Mouse (Mus musculus) forebrain, embryonic 16.5 days (tissue): ENCODE results near the gene Tlr2. TPM values are rescaled to one million over a fixed set of nuclear protein-coding genes. Genes with fewer than 3 reads are reported as not detected.

Experiments used
- ATAC-seq: fragments of 200-750 bp; cut with Nextera tagmentation; 2 replicates; pipeline ENCODE4 v1.8.0; 2017; ENCODE audit warnings: mild to moderate bottlenecking, moderate library complexity
- H3K27ac ChIP-seq: fragments of 300-500 bp; sonication (generic); 2 replicates; pipeline ENCODE4 v1.5.1; 2014; ENCODE audit warnings: low read length, control low read depth
- H3K27me3 ChIP-seq: fragments of 300-500 bp; sonication (generic); replicated peaks from 2 replicates; pipeline ENCODE4 v1.6.1; 2014; ENCODE audit warnings: low read length; ENCODE audit not compliant: control insufficient read depth, insufficient read depth
- H3K36me3 ChIP-seq: fragments of 300-500 bp; sonication (generic); 2 replicates; pipeline ENCODE4 v1.6.1; 2014; ENCODE audit not compliant: control insufficient read depth, insufficient read depth
- H3K4me1 ChIP-seq: fragments of 300-500 bp; sonication (generic); replicated peaks from 2 replicates; pipeline ENCODE4 v1.6.1; 2014; ENCODE audit warnings: low read length; ENCODE audit not compliant: control insufficient read depth, insufficient read depth
- H3K4me2 ChIP-seq: fragments of 300-500 bp; sonication (generic); 2 replicates; pipeline ENCODE4 v1.6.1; 2014; ENCODE audit warnings: mild to moderate bottlenecking, low read length, control low read depth
- H3K4me3 ChIP-seq: fragments of 300-500 bp; sonication (generic); replicated peaks from 2 replicates; pipeline ENCODE4 v1.5.1; 2014; ENCODE audit warnings: mild to moderate bottlenecking, low read length, control low read depth
- H3K9ac ChIP-seq: fragments of 300-500 bp; sonication (generic); replicated peaks from 2 replicates; pipeline ENCODE4 v1.6.1; 2014; ENCODE audit warnings: low read depth, low read length, control low read depth
- H3K9me3 ChIP-seq: fragments of 300-500 bp; sonication (generic); 2 replicates; pipeline ENCODE4 v1.6.1; 2016; ENCODE audit warnings: low read length; ENCODE audit not compliant: control insufficient read depth
- WGBS: fragments of 180-500 bp; shearing (Covaris S2); extraction: QIAGEN DNeasy Blood & Tissue Kit; methylation state at CpG from one replicate; pipeline ENCODE4 v1.1.7; 2014; 5-methylcytosine and 5-hydroxymethylcytosine counted together
- polyA plus RNA-seq: library from polyadenylated mRNA; unstranded; fragments of >200 nt; fragmentation: Nextera tagmentation; extraction: Ambion mirVana; gene quantifications from 2 replicates; pipeline ENCODE4 v1.2.1, GENCODE M21; 2015

Tlr2 gene
- polyA plus RNA-seq, 1 experiment from 2014 or later = 0.84 TPM

DNA sequence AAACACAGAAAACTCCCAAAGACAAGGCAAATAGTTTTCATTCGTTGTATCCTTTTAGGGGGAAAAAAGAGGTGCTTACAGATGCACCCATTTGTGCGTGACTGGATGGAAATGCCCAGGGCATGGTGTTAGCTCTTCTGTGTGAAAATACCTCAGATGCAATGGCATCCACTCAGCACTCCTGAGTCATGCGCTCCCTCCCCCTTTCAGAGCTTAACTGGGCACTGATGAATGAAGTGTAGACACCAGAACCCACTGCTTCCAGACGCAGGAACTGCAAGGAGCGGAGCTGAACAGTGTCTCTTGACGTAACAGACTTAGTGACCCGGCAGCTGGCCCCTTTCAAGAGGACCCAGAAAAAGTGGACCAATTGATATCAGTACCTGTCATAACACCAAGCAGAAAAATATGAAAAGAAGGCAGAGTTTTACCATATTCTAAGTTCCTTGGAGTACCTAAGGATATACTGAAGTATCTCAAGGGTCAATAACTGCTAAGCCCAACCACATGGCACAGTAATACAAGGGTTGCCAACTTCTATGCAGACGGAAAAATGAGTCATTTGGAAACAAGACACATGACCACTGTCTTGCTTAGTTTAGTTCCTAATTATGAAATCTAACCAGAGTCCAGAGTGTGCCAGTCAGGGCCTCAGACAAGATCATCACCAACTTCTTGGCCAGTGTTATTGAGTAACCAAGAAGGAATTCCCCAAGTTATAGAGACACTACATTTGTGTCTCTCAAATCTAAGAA is 3.4 kb upstream of the Tlr2 start:
- peaks cover 3% of the 10 kb centered on the region for H3K27me3 ChIP-seq
- H3K4me3 ChIP-seq = no peak overlapping the region
- no peak overlapping the region for H3K27ac ChIP-seq
- no peak for ATAC-seq
- WGBS = 75% methylated on average over 8 of the region's 8 CpGs
- no peaks in the 10 kb centered on the region for H3K36me3 ChIP-seq
- H3K4me1 ChIP-seq = peaks cover 9% of the 10 kb centered on the region
- H3K9me3 ChIP-seq = no peaks in the 10 kb centered on the region
- H3K4me2 ChIP-seq = no peak overlapping the region
- no peak overlapping the region for H3K9ac ChIP-seq

- no peaks in the 10 kb centered on the region for H3K9me3 ChIP-seq
- H3K27ac ChIP-seq = no peak overlapping the region
- H3K4me3 ChIP-seq = no peak overlapping the region
- 89% methylated on average over 5 of the region's 5 CpGs for WGBS
- H3K27me3 ChIP-seq = peaks cover 3% of the 10 kb centered on the region
- peaks cover 9% of the 10 kb centered on the region for H3K4me1 ChIP-seq
- no peak overlapping the region for H3K4me2 ChIP-seq
- no peaks in the 10 kb centered on the region for H3K36me3 ChIP-seq
- H3K9ac ChIP-seq = no peak overlapping the region
- no peak for ATAC-seq
These were observed 2.1 kb downstream of the Tlr2 start for GRCm38 (mm10) chr3:83839477-83839876.

GRCm38 (mm10) chr3:83836685-83837084 is 4.9 kb downstream of the Tlr2 start:
- Histone ChIP-seq H3K27me3 (no peaks in the 10 kb centered on the region), H3K36me3 (no peaks in the 10 kb centered on the region), H3K4me2 (no peak overlapping the region), H3K9ac (no peak overlapping the region), H3K4me3 (no peak overlapping the region), H3K27ac (no peak overlapping the region), H3K4me1 (peaks cover 9% of the 10 kb centered on the region), H3K9me3 (no peaks in the 10 kb centered on the region)
- ATAC-seq = no peak
- 87% methylated on average over 15 of the region's 15 CpGs for WGBS

DNA sequence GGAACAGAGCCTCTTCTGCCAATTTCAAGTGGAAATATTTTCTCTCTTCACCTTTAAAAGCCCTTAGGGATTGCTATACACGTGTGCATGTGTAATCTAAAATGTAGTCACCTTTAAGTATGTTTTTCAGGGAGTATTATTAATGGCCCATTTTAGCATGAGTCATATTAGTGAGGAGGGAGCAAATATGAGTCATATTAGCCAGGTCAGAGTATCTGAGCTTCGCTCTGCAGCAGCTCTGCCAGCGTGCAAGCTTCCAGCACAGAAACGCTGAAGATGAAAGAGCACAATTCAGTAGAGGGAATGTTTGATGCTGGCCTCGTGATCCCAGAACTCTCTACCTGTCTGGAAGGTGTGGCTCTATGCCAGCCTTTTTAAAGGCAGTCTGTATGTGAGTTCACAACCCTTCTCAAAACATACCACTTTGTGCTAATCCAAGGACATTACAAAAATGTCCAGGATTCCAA is 13.4 kb downstream of the Tlr2 start:
- H3K27me3 ChIP-seq = no peaks in the 10 kb centered on the region
- no peaks in the 10 kb centered on the region for H3K9me3 ChIP-seq
- no peak overlapping the region for H3K27ac ChIP-seq
- no peak for ATAC-seq
- H3K4me3 ChIP-seq = no peak overlapping the region
- WGBS = 78% methylated on average over 5 of the region's 5 CpGs
- no peak overlapping the region for H3K4me2 ChIP-seq
- H3K36me3 ChIP-seq = no peaks in the 10 kb centered on the region
- no peak overlapping the region for H3K9ac ChIP-seq
- H3K4me1 ChIP-seq = no peaks in the 10 kb centered on the region

DNA sequence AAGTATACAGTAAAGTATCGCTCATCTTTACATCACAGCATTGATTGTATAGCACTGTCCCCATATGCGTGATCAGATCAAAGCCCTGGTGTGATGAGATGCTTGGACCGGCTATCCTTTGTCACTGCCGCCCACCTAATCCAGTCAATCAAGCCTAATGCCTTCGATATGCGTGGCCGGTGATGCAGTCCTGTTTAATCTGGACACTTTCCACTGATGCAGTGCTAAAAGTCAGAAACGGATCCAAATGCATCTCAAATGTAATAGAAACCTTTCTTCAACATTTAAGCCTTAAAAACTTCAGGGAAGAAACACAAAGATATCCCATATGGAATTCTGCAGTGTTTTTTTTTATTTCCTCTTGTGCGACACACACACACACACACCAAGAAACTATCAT is 13.9 kb downstream of the Tlr2 start:
- Histone ChIP-seq H3K27me3 (no peaks in the 10 kb centered on the region), H3K4me2 (no peak overlapping the region), H3K9ac (no peak overlapping the region), H3K27ac (no peak overlapping the region), H3K4me3 (no peak overlapping the region), H3K9me3 (no peaks in the 10 kb centered on the region), H3K4me1 (no peaks in the 10 kb centered on the region), H3K36me3 (no peaks in the 10 kb centered on the region)
- no peak for ATAC-seq
- WGBS = 88% methylated on average over 9 of the region's 9 CpGs

GRCm38 (mm10) chr3:83823774-83824173 is 17.8 kb downstream of the Tlr2 start:
- no peak for ATAC-seq
- 98% methylated on average over 4 of the region's 4 CpGs for whole genome bisulfite sequencing

DNA sequence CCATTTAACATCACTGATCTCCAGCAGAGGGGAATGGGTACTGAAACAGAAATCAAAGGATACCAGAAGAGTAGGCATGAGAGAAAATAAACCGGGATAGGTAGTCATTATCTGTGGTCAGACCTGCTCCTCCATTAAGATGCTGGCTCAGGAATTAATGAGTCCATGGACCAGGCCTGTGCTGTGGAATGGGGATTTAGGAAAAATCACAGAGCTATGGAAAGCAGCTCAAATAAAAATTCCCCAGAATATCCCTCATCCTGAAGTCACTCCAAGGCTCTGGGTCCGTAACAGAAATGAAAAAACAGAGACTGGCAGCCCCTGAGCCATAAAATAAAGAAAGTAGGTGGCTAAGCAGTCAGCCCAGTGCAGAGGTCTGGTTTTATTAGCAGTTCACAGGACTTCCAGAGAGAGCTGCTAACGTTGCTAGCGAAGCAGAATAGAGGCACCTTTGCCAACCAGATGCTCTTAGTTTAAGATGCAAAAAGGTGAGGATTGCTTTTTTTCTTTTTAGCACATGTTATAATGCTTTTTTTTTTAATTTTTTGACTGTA is 25.1 kb downstream of the Tlr2 start:
- H3K9ac ChIP-seq = no peak overlapping the region
- 71% methylated on average over 4 of the region's 4 CpGs for WGBS
- no peaks in the 10 kb centered on the region for H3K9me3 ChIP-seq
- no peak overlapping the region for H3K27ac ChIP-seq
- ATAC-seq = no peak
- no peaks in the 10 kb centered on the region for H3K27me3 ChIP-seq
- H3K36me3 ChIP-seq = no peaks in the 10 kb centered on the region
- no peaks in the 10 kb centered on the region for H3K4me1 ChIP-seq
- no peak overlapping the region for H3K4me2 ChIP-seq
- H3K4me3 ChIP-seq = no peak overlapping the region

More at GRCm38 (mm10) chr3:83823774-83824173, 17.8 kb downstream of the Tlr2 start:
- no peaks in the 10 kb centered on the region for H3K27me3 ChIP-seq
- H3K36me3 ChIP-seq = no peaks in the 10 kb centered on the region
- no peak overlapping the region for H3K4me3 ChIP-seq
- no peaks in the 10 kb centered on the region for H3K9me3 ChIP-seq
- no peak overlapping the region for H3K9ac ChIP-seq
- no peak overlapping the region for H3K27ac ChIP-seq
- no peak overlapping the region for H3K4me2 ChIP-seq
- no peaks in the 10 kb centered on the region for H3K4me1 ChIP-seq

DNA sequence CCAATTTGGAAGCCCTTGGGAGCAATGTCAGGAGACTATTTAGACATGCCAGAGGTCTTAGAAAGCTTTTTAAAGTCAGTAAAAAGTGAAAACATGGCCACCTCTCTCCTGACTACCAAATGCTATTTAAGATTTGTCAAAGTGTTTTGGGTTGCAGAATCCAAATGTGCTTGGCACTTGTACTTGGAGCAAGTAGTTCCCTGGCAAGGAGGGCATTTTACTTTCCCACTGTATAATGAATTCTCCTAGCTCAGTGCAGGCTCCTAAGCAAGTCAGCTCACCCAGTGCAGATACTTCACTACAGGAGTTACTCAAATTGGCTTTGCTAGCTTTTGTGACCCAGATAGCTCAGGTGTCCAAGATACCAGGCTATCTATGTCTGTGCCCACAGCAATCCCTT is 28.7 kb downstream of the Tlr2 start:
- no peak overlapping the region for H3K27ac ChIP-seq
- no peak overlapping the region for H3K9ac ChIP-seq
- no peaks in the 10 kb centered on the region for H3K36me3 ChIP-seq
- H3K27me3 ChIP-seq = no peaks in the 10 kb centered on the region
- H3K4me1 ChIP-seq = no peaks in the 10 kb centered on the region
- no peak for ATAC-seq
- no peak overlapping the region for H3K4me3 ChIP-seq
- no peak overlapping the region for H3K4me2 ChIP-seq
- H3K9me3 ChIP-seq = no peaks in the 10 kb centered on the region

DNA sequence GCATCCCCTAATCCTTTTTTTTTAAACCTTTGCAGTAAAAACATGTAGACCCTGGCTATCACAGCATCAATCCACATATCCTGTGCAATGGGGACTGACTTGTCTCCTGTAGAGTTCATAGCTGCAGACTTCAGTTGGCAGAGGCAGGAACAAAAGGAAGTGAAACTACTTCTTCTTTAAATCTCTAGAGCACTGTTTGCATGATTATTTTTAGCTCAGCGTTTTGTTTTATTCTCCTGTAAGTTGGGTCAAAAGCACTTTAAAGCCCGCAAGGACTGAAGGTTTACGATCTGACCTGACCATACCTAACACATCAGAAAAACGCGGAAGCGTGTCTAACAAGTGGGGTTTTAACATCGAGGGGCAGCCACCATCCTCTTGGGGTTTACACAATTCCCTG is 29.6 kb downstream of the Tlr2 start:
- Histone ChIP-seq H3K27ac (no peak overlapping the region), H3K4me1 (no peaks in the 10 kb centered on the region), H3K9me3 (no peaks in the 10 kb centered on the region), H3K27me3 (no peaks in the 10 kb centered on the region), H3K4me3 (no peak overlapping the region), H3K36me3 (no peaks in the 10 kb centered on the region), H3K9ac (no peak overlapping the region), H3K4me2 (no peak overlapping the region)
- no peak for ATAC-seq
- 87% methylated on average over 7 of the region's 7 CpGs for WGBS
